Mouse (Mus musculus) lung, embryonic 15.5 days (tissue): Measurements from ENCODE around the gene Zcchc18. TPM values are rescaled to one million over a fixed set of nuclear protein-coding genes. Genes with fewer than 3 reads are reported as not detected.

Source experiments
- ATAC-seq: fragments of 200-750 bp; cut with Nextera tagmentation; 2 replicates; pipeline ENCODE4 v1.8.0; 2017; ENCODE audit warnings: moderate number of reproducible peaks, borderline replicate concordance; ENCODE audit not compliant: low FRiP score, low TSS enrichment; ENCODE audit errors: extremely low read depth
- H3K27ac ChIP-seq: fragments of 300-500 bp; sonication (generic); 2 replicates; pipeline ENCODE4 v1.5.1; 2015; ENCODE audit warnings: moderate library complexity, mild to moderate bottlenecking, inconsistent platforms
- H3K27me3 ChIP-seq: fragments of 300-500 bp; sonication (generic); 2 replicates; pipeline ENCODE4 v1.6.1; 2015; ENCODE audit warnings: inconsistent platforms
- H3K36me3 ChIP-seq: fragments of 300-500 bp; sonication (generic); 2 replicates; pipeline ENCODE4 v1.6.1; 2015; ENCODE audit warnings: inconsistent platforms
- H3K4me1 ChIP-seq: fragments of 300-500 bp; sonication (generic); 2 replicates; pipeline ENCODE4 v1.6.1; 2015; ENCODE audit warnings: inconsistent platforms
- H3K4me2 ChIP-seq: fragments of 300-500 bp; sonication (generic); 2 replicates; pipeline ENCODE4 v1.6.1; 2015; ENCODE audit warnings: inconsistent platforms, mild to moderate bottlenecking, moderate library complexity
- H3K4me3 ChIP-seq: fragments of 300-500 bp; sonication (generic); 2 replicates; pipeline ENCODE4 v1.5.1; 2015; ENCODE audit warnings: mild to moderate bottlenecking, inconsistent platforms
- H3K9ac ChIP-seq: fragments of 300-500 bp; sonication (generic); 2 replicates; pipeline ENCODE4 v1.6.1; 2015; ENCODE audit warnings: inconsistent platforms
- H3K9me3 ChIP-seq: fragments of 300-500 bp; sonication (generic); 2 replicates; pipeline ENCODE4 v1.6.1; 2016; ENCODE audit warnings: inconsistent platforms
- WGBS: fragments of 180-500 bp; shearing (Covaris S2); methylation state at CpG from one replicate; pipeline ENCODE4 v1.1.7; 2015; 5-methylcytosine and 5-hydroxymethylcytosine counted together
- polyA plus RNA-seq: library from polyadenylated mRNA; unstranded; fragments of >200 nt; fragmentation: Nextera tagmentation; extraction: Ambion mirVana; gene quantifications from 2 replicates; pipeline ENCODE4 v1.2.1, GENCODE M21; 2015

The Zcchc18 gene
- polyA plus RNA-seq, 1 experiment from 2014 or later, result 11.0 TPM

- H3K27me3 ChIP-seq, result peaks cover 11% of the 10 kb centered on the region
- no peak overlapping the region for H3K4me2 ChIP-seq
- no peaks in the 10 kb centered on the region for H3K9me3 ChIP-seq
- WGBS, result 67% methylated on average over 2 of the region's 2 CpGs
- H3K9ac ChIP-seq, result no peak overlapping the region
- H3K36me3 ChIP-seq, result no peaks in the 10 kb centered on the region
- ATAC-seq, result no peak
- H3K4me1 ChIP-seq, result no peaks in the 10 kb centered on the region
- H3K4me3 ChIP-seq, result no peak overlapping the region
- H3K27ac ChIP-seq, result no peak overlapping the region
Measured at GRCm38 (mm10) chrX:136996256-136996655, 3.3 kb downstream of the Zcchc18 start.

- Histone ChIP-seq H3K4me3 (no peak overlapping the region), H3K27me3 (no peaks in the 10 kb centered on the region)
Measured at GRCm38 (mm10) chrX:137015099-137015709, 22.2 kb downstream of the Zcchc18 start.

GRCm38 (mm10) chrX:137017668-137018067 lies 24.7 kb downstream of the Zcchc18 start:
- H3K27me3 ChIP-seq, result no peaks in the 10 kb centered on the region
- no peak overlapping the region for H3K9ac ChIP-seq
- no peaks in the 10 kb centered on the region for H3K4me1 ChIP-seq
- H3K36me3 ChIP-seq, result peaks cover 3% of the 10 kb centered on the region; the same call in 1 of the 2 replicates
- H3K4me2 ChIP-seq, result no peak overlapping the region
- no peaks in the 10 kb centered on the region for H3K9me3 ChIP-seq
- 81% methylated on average over 1 of the region's 1 CpGs for WGBS
- H3K4me3 ChIP-seq, result no peak overlapping the region
- no peak overlapping the region for H3K27ac ChIP-seq
- ATAC-seq, result no peak

More at GRCm38 (mm10) chrX:137015099-137015709, 22.2 kb downstream of the Zcchc18 start:
- Histone ChIP-seq H3K9ac (no peak overlapping the region), H3K9me3 (no peaks in the 10 kb centered on the region), H3K36me3 (peaks cover 3% of the 10 kb centered on the region; the same call in 1 of the 2 replicates), H3K4me1 (no peaks in the 10 kb centered on the region), H3K4me2 (no peak overlapping the region), H3K27ac (no peak overlapping the region)
- no peak for ATAC-seq
- WGBS, result 52% methylated on average over 6 of the region's 6 CpGs

- Histone ChIP-seq H3K9me3 (no peaks in the 10 kb centered on the region), H3K4me2 (no peak overlapping the region), H3K27me3 (no peaks in the 10 kb centered on the region), H3K36me3 (peaks cover 3% of the 10 kb centered on the region; the same call in 1 of the 2 replicates), H3K4me1 (no peaks in the 10 kb centered on the region), H3K9ac (no peak overlapping the region), H3K4me3 (no peak overlapping the region), H3K27ac (no peak overlapping the region)
- no peak for ATAC-seq
- WGBS, result 5% methylated on average over 1 of the region's 1 CpGs
Measured at GRCm38 (mm10) chrX:137019310-137019709, 26.4 kb downstream of the Zcchc18 start.

GRCm38 (mm10) chrX:137030916-137031315 lies 38.0 kb downstream of the Zcchc18 start:
- peak; percentile 69 for ATAC-seq
- no peak overlapping the region for H3K4me2 ChIP-seq

GRCm38 (mm10) chrX:137031726-137032125 lies 38.8 kb downstream of the Zcchc18 start:
- Histone ChIP-seq H3K9me3 (no peaks in the 10 kb centered on the region), H3K27ac (peak overlapping the region; percentile 61; the same call in 1 of the 2 replicates), H3K9ac (no peak overlapping the region), H3K27me3 (no peaks in the 10 kb centered on the region), H3K36me3 (no peaks in the 10 kb centered on the region), H3K4me2 (no peak overlapping the region), H3K4me1 (no peaks in the 10 kb centered on the region), H3K4me3 (no peak overlapping the region)
- WGBS, result 79% methylated on average over 5 of the region's 5 CpGs
- no peak for ATAC-seq

More at GRCm38 (mm10) chrX:137030916-137031315, 38.0 kb downstream of the Zcchc18 start:
- H3K9me3 ChIP-seq, result no peaks in the 10 kb centered on the region
- WGBS, result 76% methylated on average over 8 of the region's 8 CpGs
- H3K9ac ChIP-seq, result no peak overlapping the region
- no peaks in the 10 kb centered on the region for H3K27me3 ChIP-seq
- no peak overlapping the region for H3K27ac ChIP-seq
- no peaks in the 10 kb centered on the region for H3K36me3 ChIP-seq
- no peak overlapping the region for H3K4me3 ChIP-seq
- no peaks in the 10 kb centered on the region for H3K4me1 ChIP-seq

GRCm38 (mm10) chrX:137034322-137034721 lies 41.4 kb downstream of the Zcchc18 start:
- no peak overlapping the region for H3K4me2 ChIP-seq
- H3K4me1 ChIP-seq, result no peaks in the 10 kb centered on the region
- no peaks in the 10 kb centered on the region for H3K36me3 ChIP-seq
- H3K9me3 ChIP-seq, result no peaks in the 10 kb centered on the region
- no peak overlapping the region for H3K27ac ChIP-seq
- H3K9ac ChIP-seq, result no peak overlapping the region
- WGBS, result 74% methylated on average over 4 of the region's 4 CpGs
- ATAC-seq, result no peak
- no peak overlapping the region for H3K4me3 ChIP-seq
- no peaks in the 10 kb centered on the region for H3K27me3 ChIP-seq

GRCm38 (mm10) chrX:137037470-137037999 lies 44.6 kb downstream of the Zcchc18 start:
- H3K36me3 ChIP-seq, result no peaks in the 10 kb centered on the region
- H3K4me2 ChIP-seq, result peak overlapping the region; percentile 57
- H3K4me1 ChIP-seq, result no peaks in the 10 kb centered on the region
- peak overlapping the region; percentile 52 for H3K9ac ChIP-seq
- peak overlapping the region; percentile 55 for H3K4me3 ChIP-seq
- ATAC-seq, result no peak
- H3K27me3 ChIP-seq, result no peaks in the 10 kb centered on the region
- no peaks in the 10 kb centered on the region for H3K9me3 ChIP-seq
- WGBS, result 18% methylated on average over 12 of the region's 12 CpGs
- no peak overlapping the region for H3K27ac ChIP-seq

GRCm38 (mm10) chrX:137038000-137038483 lies 45.1 kb downstream of the Zcchc18 start, which contains the start of gene Slc25a53:
Gene Slc25a53, minus strand, starts transcription at chrX:137038302.
- H3K4me1 ChIP-seq, result no peaks in the 10 kb centered on the region
- peak within 1 kb of the TSS; percentile 57 for H3K4me2 ChIP-seq
- no peaks in the 10 kb centered on the region for H3K27me3 ChIP-seq
- peak within 1 kb of the TSS; percentile 93 for H3K27ac ChIP-seq
- ATAC-seq, result peak; percentile 96
- peak within 1 kb of the TSS; percentile 52 for H3K9ac ChIP-seq
- no peaks in the 10 kb centered on the region for H3K36me3 ChIP-seq
- peak within 1 kb of the TSS; percentile 55 for H3K4me3 ChIP-seq
- no peaks in the 10 kb centered on the region for H3K9me3 ChIP-seq
- 12% methylated on average over 31 of the region's 31 CpGs for WGBS

- Histone ChIP-seq H3K4me3 (peak overlapping the region; percentile 55), H3K27me3 (no peaks in the 10 kb centered on the region), H3K9ac (no peak overlapping the region), H3K9me3 (no peaks in the 10 kb centered on the region), H3K4me1 (no peaks in the 10 kb centered on the region), H3K36me3 (no peaks in the 10 kb centered on the region), H3K4me2 (peak overlapping the region; percentile 57), H3K27ac (peak overlapping the region; percentile 93)
- 36% methylated on average over 7 of the region's 7 CpGs for WGBS
- ATAC-seq, result peak; percentile 12; the same call in 1 of the 2 replicates
Measured at GRCm38 (mm10) chrX:137038502-137038901, 45.5 kb downstream of the Zcchc18 start.
